Mouse (Mus musculus) embryonic facial prominence, embryonic 13.5 days (tissue): ENCODE measurements around the gene Hexdc. TPM values are rescaled to one million over a fixed set of nuclear protein-coding genes. Genes with fewer than 3 reads are reported as not detected.
A peak's percentile ranks its signal among the peaks of the same experiment; 100 is the strongest.

Source experiments
- ATAC-seq: fragments of 200-750 bp; cut with Nextera tagmentation; 2 replicates; pipeline ENCODE4 v1.8.0; 2017; ENCODE audit warnings: low read depth; ENCODE audit not compliant: insufficient number of reproducible peaks, insufficient read depth, low FRiP score, low TSS enrichment
- H3K27ac ChIP-seq: fragments of 300-500 bp; sonication (generic); 2 replicates; pipeline ENCODE4 v1.5.1; 2015; ENCODE audit warnings: moderate library complexity, mild to moderate bottlenecking, inconsistent platforms
- H3K27me3 ChIP-seq: fragments of 300-500 bp; sonication (generic); 2 replicates; pipeline ENCODE4 v1.6.1; 2015; ENCODE audit warnings: mild to moderate bottlenecking, inconsistent platforms
- H3K36me3 ChIP-seq: fragments of 300-500 bp; sonication (generic); 2 replicates; pipeline ENCODE4 v1.6.1; 2015; ENCODE audit warnings: mild to moderate bottlenecking, inconsistent platforms
- H3K4me1 ChIP-seq: fragments of 300-500 bp; sonication (generic); 2 replicates; pipeline ENCODE4 v1.6.1; 2015; ENCODE audit warnings: inconsistent platforms
- H3K4me2 ChIP-seq: fragments of 300-500 bp; sonication (generic); 2 replicates; pipeline ENCODE4 v1.6.1; 2015; ENCODE audit warnings: moderate library complexity, mild to moderate bottlenecking, inconsistent platforms
- H3K4me3 ChIP-seq: fragments of 300-500 bp; sonication (generic); 2 replicates; pipeline ENCODE4 v1.5.1; 2015; ENCODE audit warnings: mild to moderate bottlenecking, inconsistent platforms
- H3K9ac ChIP-seq: fragments of 300-500 bp; sonication (generic); 2 replicates; pipeline ENCODE4 v1.6.1; 2015; ENCODE audit warnings: mild to moderate bottlenecking, inconsistent platforms
- H3K9me3 ChIP-seq: fragments of 300-500 bp; sonication (generic); 2 replicates; pipeline ENCODE4 v1.6.1; 2016; ENCODE audit warnings: inconsistent platforms
- WGBS: fragments of 180-500 bp; shearing (Covaris S2); methylation state at CpG from one replicate; pipeline ENCODE4 v1.1.7; 2015; ENCODE audit warnings: mixed read lengths; 5-methylcytosine and 5-hydroxymethylcytosine counted together
- polyA plus RNA-seq: library from polyadenylated mRNA; unstranded; fragments of >200 nt; fragmentation: Nextera tagmentation; extraction: Ambion mirVana; gene quantifications from 2 replicates; pipeline ENCODE4 v1.2.1, GENCODE M21; 2015

The Hexdc gene
- polyA plus RNA-seq: 8.8 and 9.3 TPM in 2 replicates

GRCm38 (mm10) chr11:121204161-121205006, at the start of gene Hexdc, which contains the start of gene Ogfod3:
Gene Hexdc, plus strand, starts transcription at chr11:121204433.
Gene Ogfod3, minus strand, starts transcription at chr11:121204711.
- Histone ChIP-seq H3K4me2 (peak within 1 kb of the TSS; percentile 79), H3K9me3 (no peaks in the 10 kb centered on the region), H3K4me3 (peak within 1 kb of the TSS; percentile 74), H3K27ac (peak within 1 kb of the TSS; percentile 82), H3K27me3 (no peaks in the 10 kb centered on the region), H3K36me3 (peaks cover 16% of the 10 kb centered on the region), H3K9ac (peak within 1 kb of the TSS; percentile 78), H3K4me1 (peaks cover 14% of the 10 kb centered on the region)
- ATAC-seq: peak; percentile 98
- under 1% methylated on average over 65 of the region's 70 CpGs for WGBS

DNA sequence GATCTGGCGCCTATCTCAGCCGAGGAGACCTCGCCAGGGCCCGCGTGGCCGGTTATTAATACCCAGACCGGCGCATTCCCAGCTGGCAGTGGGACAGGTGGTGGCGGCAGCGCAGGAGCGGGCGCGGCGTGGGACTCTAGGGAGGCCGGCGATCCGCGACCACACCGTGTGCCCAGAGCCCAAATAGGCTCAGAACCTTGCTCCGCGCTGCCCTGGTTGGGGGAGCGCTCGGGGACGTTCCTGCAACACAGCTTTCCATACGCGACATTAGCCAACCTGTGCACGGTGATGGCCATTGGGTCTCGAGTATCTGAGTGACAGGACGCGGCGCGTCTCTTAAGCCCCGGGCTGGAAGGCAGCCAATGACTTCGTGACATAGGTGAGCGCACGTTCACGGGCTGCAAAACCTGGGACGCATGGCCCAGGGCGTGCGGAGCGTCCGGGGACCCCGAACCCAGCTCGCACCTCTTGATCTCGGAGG, 47.8 kb upstream of the Hexdc start:
- peaks cover 9% of the 10 kb centered on the region for H3K4me1 ChIP-seq
- H3K27ac ChIP-seq: no peak overlapping the region
- no peaks in the 10 kb centered on the region for H3K36me3 ChIP-seq
- H3K9ac ChIP-seq: peak overlapping the region; percentile 58
- peak overlapping the region; percentile 72 for H3K4me2 ChIP-seq
- H3K9me3 ChIP-seq: no peaks in the 10 kb centered on the region
- H3K4me3 ChIP-seq: peak overlapping the region; percentile 44
- ATAC-seq: no peak
- peaks cover 49% of the 10 kb centered on the region for H3K27me3 ChIP-seq
- WGBS: under 1% methylated on average over 45 of the region's 45 CpGs

GRCm38 (mm10) chr11:121159971-121160370, 44.3 kb upstream of the Hexdc start, which contains the start of gene Uts2r:
Gene Uts2r, plus strand, starts transcription at chr11:121160271.
- WGBS: 90% methylated on average over 5 of the region's 5 CpGs
- Histone ChIP-seq H3K27ac (no peak within 1 kb of the TSS), H3K9ac (no peak within 1 kb of the TSS), H3K4me1 (peaks cover 13% of the 10 kb centered on the region), H3K4me2 (no peak within 1 kb of the TSS), H3K36me3 (no peaks in the 10 kb centered on the region), H3K9me3 (no peaks in the 10 kb centered on the region), H3K4me3 (no peak within 1 kb of the TSS), H3K27me3 (peaks cover 33% of the 10 kb centered on the region)
- no peak for ATAC-seq

- H3K36me3 ChIP-seq: no peaks in the 10 kb centered on the region
- no peak overlapping the region for H3K9ac ChIP-seq
- H3K4me2 ChIP-seq: no peak overlapping the region
- H3K27ac ChIP-seq: no peak overlapping the region
- H3K4me1 ChIP-seq: peaks cover 13% of the 10 kb centered on the region
- H3K4me3 ChIP-seq: no peak overlapping the region
- 93% methylated on average over 26 of the region's 26 CpGs for WGBS
- ATAC-seq: no peak
- peaks cover 25% of the 10 kb centered on the region for H3K27me3 ChIP-seq
- no peaks in the 10 kb centered on the region for H3K9me3 ChIP-seq
These were observed 43.4 kb upstream of the Hexdc start for GRCm38 (mm10) chr11:121160636-121161346.

DNA sequence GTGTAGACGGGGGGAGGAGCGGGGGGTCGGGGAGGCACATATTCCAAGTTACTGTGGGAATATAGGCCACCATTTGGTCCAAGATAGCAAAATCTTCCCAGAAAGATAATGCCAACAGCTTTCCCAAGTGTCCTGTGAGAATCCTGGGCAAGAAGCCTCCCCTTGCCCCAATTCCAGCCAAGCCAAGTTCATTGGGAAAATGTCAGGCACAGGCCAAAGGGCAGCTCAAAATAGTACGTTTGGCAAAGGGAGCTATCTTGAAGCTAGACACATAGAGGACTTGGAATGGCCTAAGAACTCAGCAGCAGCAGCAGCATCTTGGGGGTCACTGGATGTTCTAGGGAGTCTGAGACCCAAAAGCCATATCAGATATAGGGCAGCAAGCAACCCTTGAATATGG, 40.5 kb upstream of the Hexdc start:
- Histone ChIP-seq H3K36me3 (no peaks in the 10 kb centered on the region), H3K4me1 (0 out of 2 replicates have a peak, but pooled peaks cover 4% of the 10 kb centered on the region), H3K4me2 (no peak overlapping the region), H3K9me3 (no peaks in the 10 kb centered on the region), H3K4me3 (no peak overlapping the region), H3K9ac (no peak overlapping the region), H3K27ac (no peak overlapping the region), H3K27me3 (no peaks in the 10 kb centered on the region)
- 79% methylated on average over 4 of the region's 4 CpGs for WGBS
- ATAC-seq: no peak

DNA sequence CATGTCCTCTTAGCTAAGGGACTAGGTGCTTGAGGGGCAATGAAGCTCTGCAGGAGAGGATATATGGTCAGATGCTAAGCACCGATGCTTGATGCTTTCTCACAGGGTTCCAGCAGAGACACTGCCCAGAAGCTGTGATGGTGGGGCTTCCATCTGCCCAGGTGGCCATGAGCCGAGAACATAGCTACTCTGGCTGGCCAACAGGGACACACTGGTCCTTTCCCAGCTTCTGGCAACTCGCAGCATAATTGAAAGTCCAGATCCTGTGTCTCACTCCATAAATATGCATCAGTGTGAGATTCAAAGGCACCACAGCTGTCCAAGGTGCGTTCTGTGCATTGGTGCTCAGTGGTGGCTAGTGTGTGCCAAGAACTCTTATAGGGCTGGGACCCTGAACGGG, 31.0 kb upstream of the Hexdc start:
- Histone ChIP-seq H3K27me3 (no peaks in the 10 kb centered on the region), H3K9ac (no peak overlapping the region), H3K4me2 (no peak overlapping the region), H3K4me3 (no peak overlapping the region), H3K9me3 (no peaks in the 10 kb centered on the region), H3K36me3 (no peaks in the 10 kb centered on the region), H3K4me1 (peaks cover 5% of the 10 kb centered on the region; the same call in 1 of the 2 replicates), H3K27ac (no peak overlapping the region)
- no peak for ATAC-seq
- WGBS: 87% methylated on average over 5 of the region's 5 CpGs

GRCm38 (mm10) chr11:121174234-121174633, 30.0 kb upstream of the Hexdc start:
- H3K4me3 ChIP-seq: no peak overlapping the region
- no peak overlapping the region for H3K27ac ChIP-seq
- no peaks in the 10 kb centered on the region for H3K27me3 ChIP-seq
- no peak overlapping the region for H3K4me2 ChIP-seq
- no peaks in the 10 kb centered on the region for H3K9me3 ChIP-seq
- 38% methylated on average over 3 of the region's 3 CpGs for WGBS
- H3K9ac ChIP-seq: no peak overlapping the region
- no peak for ATAC-seq
- no peaks in the 10 kb centered on the region for H3K36me3 ChIP-seq
- H3K4me1 ChIP-seq: peaks cover 5% of the 10 kb centered on the region; the same call in 1 of the 2 replicates

DNA sequence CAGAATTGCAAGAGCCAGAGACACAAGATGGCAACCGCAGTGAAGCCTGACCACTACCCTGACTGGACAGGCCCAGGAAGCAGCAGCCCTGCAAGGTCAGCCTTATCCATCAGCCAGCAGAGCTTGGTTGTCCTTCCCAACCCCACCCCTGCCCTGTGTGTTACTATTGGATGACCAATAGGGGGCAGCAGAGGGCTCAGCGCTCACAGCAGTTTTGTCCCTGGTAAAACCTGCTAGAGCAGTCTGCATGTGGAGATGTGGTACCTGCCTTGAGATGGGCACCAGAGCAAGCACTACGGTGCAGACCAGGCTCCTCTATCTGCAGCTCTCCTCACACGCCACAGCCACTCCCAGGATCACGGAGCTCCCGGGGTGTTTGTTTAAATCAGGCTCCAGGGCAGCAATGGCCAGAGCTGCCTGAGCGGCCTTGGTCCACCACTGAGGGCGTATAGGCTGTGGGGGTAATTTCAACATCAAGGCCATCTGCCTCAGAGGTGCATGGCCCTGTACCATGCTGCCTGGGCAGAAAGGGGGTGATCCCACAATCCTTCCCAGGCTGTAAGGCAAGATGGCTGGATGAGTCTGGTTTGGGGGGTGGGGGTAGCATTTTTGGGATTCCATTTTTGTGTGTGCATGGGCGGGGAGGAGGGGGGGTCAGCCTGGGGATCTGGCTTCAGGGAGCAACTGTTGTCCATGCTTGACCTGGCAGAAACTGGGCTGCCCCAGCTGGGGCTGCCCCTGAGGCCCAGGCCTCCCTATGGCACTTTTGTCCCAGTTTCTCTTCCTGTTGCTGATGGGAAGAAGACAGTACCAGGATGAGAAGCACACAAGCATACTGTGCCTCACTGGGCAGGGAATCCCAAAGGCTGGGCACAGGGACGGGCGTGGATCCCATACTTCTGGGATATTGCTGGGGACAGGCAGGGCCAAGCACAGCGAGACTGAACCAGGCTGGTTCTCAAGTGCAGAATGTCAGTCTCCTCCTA, 27.7 kb upstream of the Hexdc start:
- Histone ChIP-seq H3K4me1 (peaks cover 5% of the 10 kb centered on the region; the same call in 1 of the 2 replicates), H3K4me3 (no peak overlapping the region), H3K9ac (no peak overlapping the region), H3K27me3 (no peaks in the 10 kb centered on the region), H3K9me3 (no peaks in the 10 kb centered on the region), H3K4me2 (no peak overlapping the region), H3K27ac (no peak overlapping the region), H3K36me3 (no peaks in the 10 kb centered on the region)
- 57% methylated on average over 12 of the region's 12 CpGs for whole genome bisulfite sequencing
- ATAC-seq: 0 out of 2 replicates have a peak, but pooled peaks have one; percentile 34

DNA sequence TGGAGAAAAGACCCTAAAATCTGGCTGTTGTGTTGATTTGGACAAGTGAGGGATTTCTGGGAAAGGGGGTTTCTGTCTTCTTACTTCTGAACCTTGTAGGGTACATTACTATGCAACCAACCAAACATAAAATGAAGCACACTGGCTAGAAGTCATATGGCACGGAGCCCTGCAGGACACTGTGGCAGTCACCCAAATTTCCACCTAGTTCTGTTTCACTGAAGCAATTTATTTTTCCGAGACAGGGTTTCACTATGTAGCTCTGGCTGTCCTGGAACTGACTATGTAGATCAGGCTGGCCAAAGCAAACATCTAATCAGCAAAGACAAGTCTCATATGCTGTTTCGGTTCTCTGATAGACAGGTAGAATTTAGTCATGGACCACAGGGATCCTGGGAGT, 14.6 kb upstream of the Hexdc start:
- H3K27ac ChIP-seq: no peak overlapping the region
- H3K4me3 ChIP-seq: no peak overlapping the region
- H3K36me3 ChIP-seq: peaks cover 16% of the 10 kb centered on the region; the same call in 1 of the 2 replicates
- ATAC-seq: no peak
- H3K9ac ChIP-seq: no peak overlapping the region
- H3K4me1 ChIP-seq: no peaks in the 10 kb centered on the region
- H3K4me2 ChIP-seq: no peak overlapping the region
- H3K9me3 ChIP-seq: no peaks in the 10 kb centered on the region
- no peaks in the 10 kb centered on the region for H3K27me3 ChIP-seq
- 82% methylated on average over 3 of the region's 3 CpGs for WGBS

DNA sequence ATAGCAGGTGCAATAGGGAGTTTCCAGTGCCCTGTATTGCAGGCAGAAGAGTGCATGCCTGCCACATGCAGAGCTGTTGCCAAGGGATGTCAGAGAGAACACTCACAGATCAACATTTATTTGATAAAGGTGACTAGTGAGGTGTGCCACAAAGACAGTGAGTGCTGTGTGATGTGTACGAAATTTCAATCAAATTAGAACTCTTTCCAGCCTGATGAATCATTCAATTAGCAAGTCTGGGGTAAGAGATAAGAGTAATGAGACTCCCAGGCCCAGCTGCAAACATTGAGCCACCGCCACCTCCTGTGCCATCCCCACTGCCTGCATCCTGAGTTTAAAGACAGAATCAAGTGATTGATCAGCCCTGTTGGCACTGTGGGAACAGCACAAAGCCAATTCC, 11.5 kb upstream of the Hexdc start:
- Histone ChIP-seq H3K9me3 (no peaks in the 10 kb centered on the region), H3K4me1 (no peaks in the 10 kb centered on the region), H3K9ac (no peak overlapping the region), H3K27ac (no peak overlapping the region), H3K4me2 (no peak overlapping the region), H3K36me3 (0 out of 2 replicates have a peak, but pooled peaks cover 21% of the 10 kb centered on the region), H3K4me3 (no peak overlapping the region), H3K27me3 (no peaks in the 10 kb centered on the region)
- no peak for ATAC-seq
- WGBS: 82% methylated on average over 2 of the region's 2 CpGs

DNA sequence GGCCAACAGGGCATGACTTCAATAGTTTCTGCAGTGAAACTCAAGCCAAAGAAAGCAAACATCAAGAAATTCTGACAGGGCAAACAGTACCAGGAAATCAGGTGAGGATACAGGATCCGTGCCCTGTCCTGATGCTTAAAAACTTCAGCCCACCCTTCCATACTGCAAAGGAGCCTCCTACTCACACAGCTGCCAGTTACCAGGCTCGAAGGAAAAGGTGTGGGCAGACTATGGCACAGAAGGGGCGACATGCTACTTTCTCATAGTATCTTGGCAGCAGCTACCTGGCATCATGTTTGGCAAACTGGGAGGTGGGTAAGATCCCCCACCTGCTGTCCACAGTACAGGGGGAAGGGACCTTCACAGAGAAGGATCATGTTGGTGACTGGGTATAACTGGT, 10.8 kb upstream of the Hexdc start:
- 0 out of 2 replicates have a peak, but pooled peaks cover 19% of the 10 kb centered on the region for H3K36me3 ChIP-seq
- no peak overlapping the region for H3K4me3 ChIP-seq
- H3K4me1 ChIP-seq: no peaks in the 10 kb centered on the region
- H3K27me3 ChIP-seq: no peaks in the 10 kb centered on the region
- no peak overlapping the region for H3K27ac ChIP-seq
- H3K4me2 ChIP-seq: no peak overlapping the region
- 70% methylated on average over 3 of the region's 3 CpGs for WGBS
- H3K9ac ChIP-seq: no peak overlapping the region
- no peak for ATAC-seq
- no peaks in the 10 kb centered on the region for H3K9me3 ChIP-seq
